Mouse (Mus musculus): Measurements from ENCODE around the gene Cxcl17. TPM values are rescaled to one million over a fixed set of nuclear protein-coding genes. Genes with fewer than 3 reads are reported as not detected.

Cxcl17 gene
- total RNA-seq, 2 experiments from 2014 or later, result not detected

DNA sequence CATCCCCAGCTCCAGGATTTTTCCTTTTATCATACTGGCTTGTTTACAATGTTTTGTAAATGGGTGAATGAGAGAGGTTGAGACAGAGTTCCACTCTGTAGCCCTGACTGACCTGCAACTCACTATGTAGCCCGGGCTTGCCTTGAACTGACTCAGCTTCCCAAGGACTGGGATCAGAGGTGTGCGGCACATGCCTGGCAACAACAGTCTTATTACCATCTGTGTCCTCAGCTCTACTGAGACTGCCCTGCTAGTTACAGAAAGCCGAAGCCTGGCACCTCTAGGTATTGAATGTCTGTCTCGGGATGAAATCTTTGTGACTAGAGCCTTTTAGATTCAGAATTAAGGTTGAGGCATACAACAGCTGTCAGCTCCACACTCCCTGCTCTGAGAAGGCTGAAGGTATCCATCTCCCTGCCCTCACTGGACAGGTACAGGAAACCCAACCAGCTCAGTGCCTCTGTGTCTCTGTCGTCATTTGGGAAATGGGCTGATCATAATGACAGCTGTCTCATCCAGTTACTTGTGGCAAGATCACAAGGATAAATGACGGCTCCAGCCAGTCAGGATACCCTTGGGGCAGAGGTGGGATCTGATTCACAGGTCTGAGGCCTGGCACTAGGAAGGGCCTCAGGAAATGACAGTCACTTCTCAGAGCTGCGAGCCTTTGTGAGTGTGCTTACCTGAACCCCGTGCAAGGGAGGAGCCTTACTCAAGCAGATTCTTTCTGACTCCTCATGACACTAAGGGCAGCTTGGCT lies 19.1 kb downstream of the Cxcl17 start:
- no peak for DNase-seq
- intact Hi-C loops (cut with DNase I), result no loop called here

- no peak for DNase-seq
- intact Hi-C loops (cut with DNase I), result no loop called here
Observed at GRCm38 (mm10) chr7:25392851-25393250, 19.8 kb downstream of the Cxcl17 start.

- intact Hi-C loops (cut with DNase I), result no loop called here
- no peak for DNase-seq
Observed at GRCm38 (mm10) chr7:25391856-25392453, 20.7 kb downstream of the Cxcl17 start.

- intact Hi-C loops (cut with DNase I), result no loop called here
- DNase-seq, result no peak
Observed at GRCm38 (mm10) chr7:25390986-25391385, 21.7 kb downstream of the Cxcl17 start.

DNA sequence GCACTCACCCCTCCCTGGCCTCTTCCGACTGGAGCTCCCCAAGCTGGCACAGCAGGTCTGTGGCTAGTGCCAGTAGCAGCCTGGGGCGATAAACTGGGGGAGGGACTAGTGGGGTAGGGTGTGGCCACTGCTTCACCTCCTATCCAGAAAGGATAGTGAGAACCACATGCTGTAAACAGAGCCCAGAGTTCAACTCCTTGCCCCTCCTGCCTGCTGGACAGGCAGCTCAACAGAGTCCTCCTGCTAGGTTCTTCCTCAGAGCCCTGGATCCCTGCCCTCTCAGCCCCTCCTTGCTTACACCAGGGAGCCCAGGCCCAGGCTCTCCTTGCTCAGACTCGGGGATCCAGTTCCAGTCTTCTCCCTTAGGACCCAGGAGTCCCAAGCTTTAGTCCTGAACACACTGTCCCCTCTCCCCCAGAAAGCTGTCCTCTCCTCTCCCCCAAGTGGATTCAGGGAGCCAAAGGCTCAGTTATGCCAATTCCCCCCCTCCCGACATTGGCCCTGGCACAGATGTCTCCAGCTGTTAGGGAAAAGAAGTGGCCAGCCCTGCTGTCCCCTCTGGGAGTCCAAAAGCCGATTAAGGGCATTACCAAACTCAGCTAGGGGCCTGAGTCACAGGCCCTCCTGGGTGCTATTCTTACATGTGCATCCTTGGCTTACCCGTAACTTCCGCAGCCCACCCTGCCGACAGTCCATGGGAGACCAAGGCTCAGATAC lies 22.5 kb downstream of the Cxcl17 start:
- intact Hi-C loops (cut with DNase I), result no loop called here
- DNase-seq, result peak; percentile 42

GRCm38 (mm10) chr7:25388916-25389315 lies 23.8 kb downstream of the Cxcl17 start:
- no peak for DNase-seq
- intact Hi-C loops (cut with DNase I), result no loop called here

- DNase-seq, result no peak
Observed at GRCm38 (mm10) chr7:25387811-25388440, 24.8 kb downstream of the Cxcl17 start.

GRCm38 (mm10) chr7:25385850-25386555 lies 26.7 kb downstream of the Cxcl17 start:
- intact Hi-C loops (cut with DNase I), result no loop called here
- DNase-seq, result peak; percentile 74

More at GRCm38 (mm10) chr7:25387811-25388440, 24.8 kb downstream of the Cxcl17 start:
- intact Hi-C loops (cut with DNase I), result no loop called here

DNA sequence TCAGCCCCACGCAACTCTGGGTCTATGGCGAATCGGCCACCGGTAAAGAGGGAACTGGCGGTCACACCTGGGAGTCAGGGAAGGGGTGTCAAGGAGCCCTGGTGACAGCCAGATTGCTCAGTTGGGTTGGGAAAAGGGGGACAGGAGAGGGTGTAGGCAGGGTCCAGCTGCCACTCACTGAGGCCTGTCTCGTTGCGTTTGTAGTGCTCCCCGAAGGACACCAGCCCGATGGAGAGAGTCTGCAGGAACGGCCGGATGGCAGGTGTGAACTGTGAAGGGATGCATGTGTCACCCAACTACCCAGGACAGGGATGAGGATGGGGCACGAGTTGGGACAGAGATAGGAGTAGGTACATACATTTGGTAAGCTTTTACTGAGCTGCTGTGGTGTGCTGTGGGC lies 27.4 kb downstream of the Cxcl17 start:
- intact Hi-C loops (cut with DNase I), result no loop called here

GRCm38 (mm10) chr7:25384818-25385217 lies 27.9 kb downstream of the Cxcl17 start:
- intact Hi-C loops (cut with DNase I), result no loop called here

More for the DNA sequence above, 27.4 kb downstream of the Cxcl17 start:
- DNase-seq, result no peak

GRCm38 (mm10) chr7:25384318-25384717 lies 28.4 kb downstream of the Cxcl17 start:
- intact Hi-C loops (cut with DNase I), result no loop called here
- no peak for DNase-seq

More at GRCm38 (mm10) chr7:25384818-25385217, 27.9 kb downstream of the Cxcl17 start:
- no peak for DNase-seq

GRCm38 (mm10) chr7:25383891-25384290 lies 28.8 kb downstream of the Cxcl17 start:
- intact Hi-C loops (cut with DNase I), result no loop called here
- no peak for DNase-seq

DNA sequence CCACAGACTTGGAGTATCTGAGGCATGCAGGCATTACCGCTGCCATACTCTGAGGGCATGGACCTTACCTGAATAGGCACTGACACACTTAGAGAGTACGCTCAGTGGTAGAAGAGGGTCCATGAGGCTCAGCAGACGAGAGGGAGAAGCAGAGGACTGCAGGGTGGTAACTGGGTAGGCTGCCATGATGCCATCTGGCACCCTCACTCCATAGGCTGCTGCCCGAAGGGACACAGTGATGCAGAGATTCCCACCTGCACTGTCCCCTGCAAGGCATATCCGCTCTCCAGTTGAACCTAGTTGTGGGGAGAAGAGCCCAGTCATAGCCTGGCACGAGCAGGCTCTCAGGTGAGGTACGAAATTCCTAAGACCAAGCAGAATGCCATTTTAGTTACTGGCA lies 29.3 kb downstream of the Cxcl17 start:
- DNase-seq, result no peak
- intact Hi-C loops (cut with DNase I), result no loop called here

- intact Hi-C loops (cut with DNase I), result no loop called here
- no peak for DNase-seq
Observed at GRCm38 (mm10) chr7:25382541-25382940, 30.1 kb downstream of the Cxcl17 start.

DNA sequence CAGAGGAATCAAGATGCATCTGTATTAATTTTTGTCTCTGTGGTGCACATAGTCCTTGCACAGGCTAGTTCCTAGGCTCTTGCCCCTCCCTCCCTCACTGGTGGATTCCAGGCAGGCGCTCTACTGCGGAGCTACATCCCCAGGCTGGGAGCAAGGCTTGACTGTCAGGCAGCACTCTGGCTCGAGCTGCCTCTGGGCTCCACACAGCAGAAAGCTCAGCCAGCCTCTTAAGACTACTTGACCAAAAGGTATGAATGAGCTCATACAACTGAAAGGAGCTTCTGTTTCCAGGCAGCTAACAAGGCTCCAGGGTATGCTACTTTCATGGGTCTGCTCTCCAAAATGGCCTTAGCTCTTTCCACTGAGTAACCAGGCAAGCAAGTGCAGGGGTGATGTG lies 31.4 kb downstream of the Cxcl17 start:
- intact Hi-C loops (cut with DNase I), result no loop called here
- no peak for DNase-seq

- no peak for DNase-seq
- intact Hi-C loops (cut with DNase I), result no loop called here
Observed at GRCm38 (mm10) chr7:25380392-25381283, 32.0 kb downstream of the Cxcl17 start.

- DNase-seq, result peak; percentile 50
- intact Hi-C loops (cut with DNase I), result no loop called here
Observed at GRCm38 (mm10) chr7:25379551-25380351, 32.9 kb downstream of the Cxcl17 start.

GRCm38 (mm10) chr7:25378181-25379100 lies 34.2 kb downstream of the Cxcl17 start:
- DNase-seq, result no peak

More at GRCm38 (mm10) chr7:25378181-25379100, 34.2 kb downstream of the Cxcl17 start:
- intact Hi-C loops (cut with DNase I), result no loop called here
